Mouse (Mus musculus): ENCODE measurements at regions not wholly inside any gene's neighbourhood (a gene's known extent, or its start where the extent isn't known, plus 50 kb on each side); places are given as distances from the start of the nearest gene placed in this dataset.
"Not testable (repeated sequence)": the region's sequence is repeated elsewhere in the genome, so short reads cannot be mapped to it uniquely, and the experiment has no call there.

DNA sequence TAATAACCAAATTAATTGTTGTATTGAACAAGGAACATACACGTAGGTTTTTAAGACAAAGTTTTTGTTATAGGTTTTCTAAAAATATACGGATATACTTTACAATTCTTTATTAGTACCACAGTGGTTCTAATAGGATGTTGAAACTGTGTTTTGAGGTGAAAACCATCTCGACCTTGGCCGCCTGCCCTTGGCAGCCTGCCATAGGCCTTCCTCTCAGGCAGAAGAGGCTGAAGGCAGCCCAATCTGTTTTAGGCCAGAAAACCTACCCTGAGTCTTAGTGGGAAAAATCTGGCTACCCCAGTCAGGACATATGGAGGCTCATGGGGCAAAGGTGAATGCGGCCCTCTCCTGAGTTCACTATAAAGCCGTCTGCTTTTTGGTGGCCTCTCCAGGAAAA, 1049.7 kb upstream of the 1700008P02Rik start:
- no peak for DNase-seq (ENCODE audit: extremely low read depth)
- no peak for TF ChIP-seq JUND (conservative IDR thresholded peaks at IDR 0.05; ENCODE audit: low read depth, low read length)
- Histone ChIP-seq H3K4me2 (ENCODE audit: insufficient read depth, low read depth, poor library complexity, severe bottlenecking) (no peak overlapping the region), H3K27me3 (replicated peaks) (no peaks in the 10 kb centered on the region), H3K27ac (ENCODE audit: insufficient read depth, low read depth) (no peak overlapping the region), H3K9me3 (replicated peaks; ENCODE audit: low read length) (peaks cover 9% of the 10 kb centered on the region), H3K79me2 (replicated peaks; ENCODE audit: control insufficient read depth, extremely low read depth, insufficient read depth, poor library complexity, severe bottlenecking) (no peaks in the 10 kb centered on the region), H3K4me1 (ENCODE audit: control insufficient read depth in 1 of 2, insufficient read depth in 2 of 2) (no peaks in the 10 kb centered on the region), H3K4me3 (replicated peaks in 1 of 3; ENCODE audit: low read depth in 2 of 3, low read length in 2 of 3, poor library complexity in 1 of 3) (no peak overlapping the region), H3K9ac (ENCODE audit: insufficient read depth, low read depth) (no peak overlapping the region), H3K36me3 (replicated peaks in 1 of 2; ENCODE audit: control insufficient read depth in 1 of 2, insufficient read depth in 1 of 2, low read length in 1 of 2) (no peaks in the 10 kb centered on the region)
- in situ Hi-C loops (cut with MboI; ENCODE audit: low pct_ligation_motif_present, low pct_unique_long_range_greater_than_20kb, low sequenced_read_pairs) (no loop called here), dilution Hi-C loops (cut with MboI; ENCODE audit: extremely low pct_ligation_motif_present, extremely low pct_unique_long_range_greater_than_20kb, low sequenced_read_pairs) (no loop called here)

DNA sequence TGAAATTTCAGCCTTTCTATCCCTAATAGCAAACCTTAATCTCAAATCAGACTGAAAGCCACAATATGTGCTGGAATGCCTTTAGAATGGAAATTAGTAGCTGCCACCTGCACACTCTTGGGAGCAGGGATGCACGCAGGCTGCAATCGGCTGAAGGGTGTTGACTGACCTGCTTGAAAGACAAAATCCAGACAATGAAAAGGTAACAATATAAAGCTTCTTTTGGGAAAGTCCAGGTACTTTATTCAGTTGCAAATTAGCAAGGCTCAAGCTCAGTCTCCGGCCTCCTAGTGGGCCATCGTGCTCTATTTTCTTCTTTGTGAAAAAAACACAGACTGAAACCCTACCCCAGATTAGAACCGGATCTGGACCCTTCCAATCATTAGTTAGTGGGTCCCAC, 1047.6 kb upstream of the 1700008P02Rik start:
- H3K9me3 ChIP-seq (replicated peaks; ENCODE audit: low read length); H3K4me2 ChIP-seq (ENCODE audit: insufficient read depth, low read depth, poor library complexity, severe bottlenecking); in situ Hi-C loops (cut with MboI; ENCODE audit: low pct_ligation_motif_present, low pct_unique_long_range_greater_than_20kb, low sequenced_read_pairs); dilution Hi-C loops (cut with MboI; ENCODE audit: extremely low pct_ligation_motif_present, extremely low pct_unique_long_range_greater_than_20kb, low sequenced_read_pairs); H3K27me3 ChIP-seq (replicated peaks); DNase-seq (ENCODE audit: extremely low read depth); H3K4me1 ChIP-seq (ENCODE audit: control insufficient read depth in 1 of 2, insufficient read depth in 2 of 2); H3K9ac ChIP-seq (ENCODE audit: insufficient read depth, low read depth); H3K79me2 ChIP-seq (replicated peaks; ENCODE audit: control insufficient read depth, extremely low read depth, insufficient read depth, poor library complexity, severe bottlenecking); H3K36me3 ChIP-seq (replicated peaks in 1 of 2; ENCODE audit: control insufficient read depth in 1 of 2, insufficient read depth in 1 of 2, low read length in 1 of 2); H3K27ac ChIP-seq (ENCODE audit: insufficient read depth, low read depth); H3K4me3 ChIP-seq (replicated peaks in 1 of 3; ENCODE audit: low read depth in 2 of 3, low read length in 2 of 3, poor library complexity in 1 of 3): not testable (repeated sequence)

DNA sequence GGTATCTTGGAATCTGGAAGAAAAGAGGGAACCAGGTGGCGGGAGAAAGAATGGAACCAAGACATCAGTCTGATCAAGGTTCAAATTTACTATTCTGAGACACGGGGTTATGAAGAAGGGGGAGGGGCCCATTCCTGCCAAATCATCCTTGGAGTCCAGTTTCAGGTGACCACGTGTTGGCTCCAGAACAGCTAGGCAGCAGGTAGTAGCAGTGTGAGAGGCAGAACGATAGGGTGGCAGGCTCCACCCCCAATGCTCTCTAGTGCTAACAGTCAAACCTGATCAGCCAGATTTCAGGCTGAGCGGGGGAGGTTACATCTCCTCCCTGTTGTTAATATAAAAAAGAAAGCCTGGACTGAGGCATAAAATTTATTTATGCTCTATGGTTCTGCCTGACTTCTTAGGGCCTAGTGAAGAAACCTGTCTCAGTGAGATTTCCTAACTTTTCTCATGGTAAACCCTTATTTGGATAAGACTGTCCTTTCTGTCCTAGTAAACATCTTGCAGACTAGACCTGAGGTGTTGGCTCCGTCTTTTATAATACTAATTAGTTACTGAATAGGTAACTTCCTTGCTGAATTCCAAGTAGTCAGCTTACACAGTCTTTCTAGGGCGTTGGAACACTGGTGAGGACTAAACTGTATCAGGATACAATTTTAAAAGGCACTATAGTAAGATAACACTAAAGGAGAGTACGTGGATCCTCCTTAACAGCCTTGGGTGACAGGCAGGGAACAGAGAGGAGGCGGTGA, 1046.3 kb upstream of the 1700008P02Rik start:
- H3K27ac ChIP-seq (ENCODE audit: insufficient read depth, low read depth); H3K36me3 ChIP-seq (replicated peaks in 1 of 2; ENCODE audit: control insufficient read depth in 1 of 2, insufficient read depth in 1 of 2, low read length in 1 of 2); H3K4me3 ChIP-seq (replicated peaks in 1 of 3; ENCODE audit: low read depth in 2 of 3, low read length in 2 of 3, poor library complexity in 1 of 3); H3K79me2 ChIP-seq (replicated peaks; ENCODE audit: control insufficient read depth, extremely low read depth, insufficient read depth, poor library complexity, severe bottlenecking); in situ Hi-C loops (cut with MboI; ENCODE audit: low pct_ligation_motif_present, low pct_unique_long_range_greater_than_20kb, low sequenced_read_pairs); H3K9ac ChIP-seq (ENCODE audit: insufficient read depth, low read depth); H3K4me2 ChIP-seq (ENCODE audit: insufficient read depth, low read depth, poor library complexity, severe bottlenecking); dilution Hi-C loops (cut with MboI; ENCODE audit: extremely low pct_ligation_motif_present, extremely low pct_unique_long_range_greater_than_20kb, low sequenced_read_pairs); DNase-seq (ENCODE audit: extremely low read depth); H3K4me1 ChIP-seq (ENCODE audit: control insufficient read depth in 1 of 2, insufficient read depth in 2 of 2); H3K27me3 ChIP-seq (replicated peaks): not testable (repeated sequence)
- H3K9me3 ChIP-seq (replicated peaks; ENCODE audit: low read length) = peaks cover 12% of the 10 kb centered on the region

All from CH12.LX (cell line).